Mouse (Mus musculus) right cerebral cortex, postnatal 25 days (tissue): Measurements from ENCODE around the gene Tmprss12.
"Not testable (repeated sequence)": the region's sequence is repeated elsewhere in the genome, so short reads cannot be mapped to it uniquely, and the experiment has no call there.

ENCODE experiments used
- DNase-seq: peaks from one replicate; pipeline ENCODE4 v3.0.0; 2022

Gene Tmprss12

GRCm38 (mm10) chr15:100280626-100281025, at the start of gene Tmprss12:
TSS of gene Tmprss12 (plus strand) at chr15:100280837.
- no peak for DNase-seq

- no peak for DNase-seq
Observed at GRCm38 (mm10) chr15:100231616-100232525, 48.8 kb upstream of the Tmprss12 start.

- no peak for DNase-seq
Observed at GRCm38 (mm10) chr15:100235208-100235965, 45.2 kb upstream of the Tmprss12 start.

GRCm38 (mm10) chr15:100236952-100237351, 43.7 kb upstream of the Tmprss12 start:
- no peak for DNase-seq

GRCm38 (mm10) chr15:100241780-100242179, 38.9 kb upstream of the Tmprss12 start:
- DNase-seq, result no peak

- DNase-seq, result no peak
Observed at GRCm38 (mm10) chr15:100245951-100246350, 34.7 kb upstream of the Tmprss12 start.

GRCm38 (mm10) chr15:100247296-100247695, 33.3 kb upstream of the Tmprss12 start:
- DNase-seq, result no peak

- DNase-seq, result no peak
Observed at GRCm38 (mm10) chr15:100248665-100249433, 31.8 kb upstream of the Tmprss12 start.

- DNase-seq, result no peak
Observed at GRCm38 (mm10) chr15:100251153-100251780, 29.4 kb upstream of the Tmprss12 start.

- DNase-seq, result no peak
Observed at GRCm38 (mm10) chr15:100256386-100256785, 24.3 kb upstream of the Tmprss12 start.

- DNase-seq, result no peak
Observed at GRCm38 (mm10) chr15:100257305-100257704, 23.3 kb upstream of the Tmprss12 start.

GRCm38 (mm10) chr15:100258646-100259425, 21.8 kb upstream of the Tmprss12 start:
- no peak for DNase-seq

GRCm38 (mm10) chr15:100260351-100260750, 20.3 kb upstream of the Tmprss12 start:
- DNase-seq, result not testable (repeated sequence)

- no peak for DNase-seq
Observed at GRCm38 (mm10) chr15:100263246-100263905, 17.3 kb upstream of the Tmprss12 start.

GRCm38 (mm10) chr15:100265586-100266325, 14.9 kb upstream of the Tmprss12 start:
- no peak for DNase-seq

- no peak for DNase-seq
Observed at GRCm38 (mm10) chr15:100268916-100269315, 11.7 kb upstream of the Tmprss12 start.

GRCm38 (mm10) chr15:100269776-100270175, 10.9 kb upstream of the Tmprss12 start:
- DNase-seq, result no peak

GRCm38 (mm10) chr15:100270609-100271008, 10.0 kb upstream of the Tmprss12 start:
- DNase-seq, result not testable (repeated sequence)

GRCm38 (mm10) chr15:100271411-100271810, 9.2 kb upstream of the Tmprss12 start:
- DNase-seq, result no peak

GRCm38 (mm10) chr15:100273791-100274308, 6.8 kb upstream of the Tmprss12 start:
- DNase-seq, result not testable (repeated sequence)
